Mouse (Mus musculus) CH12.LX (cell line): Measurements from ENCODE around the gene Taf13. TPM values are rescaled to one million over a fixed set of nuclear protein-coding genes. Genes with fewer than 3 reads are reported as not detected.
"Not testable (repeated sequence)": the region's sequence is repeated elsewhere in the genome, so short reads cannot be mapped to it uniquely, and the experiment has no call there.

ENCODE experiments used
- DNase-seq: peaks from one replicate; pipeline ENCODE4 v3.0.0-alpha.2; 2013; ENCODE audit errors: extremely low read depth
- H3K27ac ChIP-seq: 2 replicates; pipeline ENCODE4 v1.5.1; 2012; ENCODE audit warnings: low read depth, mild to moderate bottlenecking, control low read depth, moderate library complexity; ENCODE audit not compliant: insufficient read depth
- H3K27me3 ChIP-seq: replicated peaks from 2 replicates; pipeline ENCODE3; 2012; ENCODE audit warnings: inconsistent platforms
- H3K36me3 ChIP-seq, 2 experiments: replicated peaks in 1 of 2; 2 replicates each; pipeline versions ENCODE3 to v1.6.1; 2012; ENCODE audit warnings: inconsistent platforms in 1 of 2, low read length in 1 of 2, mild to moderate bottlenecking in 1 of 2, mixed read lengths in 1 of 2, moderate library complexity in 1 of 2; ENCODE audit not compliant: control insufficient read depth in 1 of 2, insufficient read depth in 1 of 2
- H3K4me1 ChIP-seq, 2 experiments: 2 replicates each; pipeline ENCODE4 v1.6.1; 2012; ENCODE audit warnings: inconsistent platforms in 1 of 2, moderate library complexity in 1 of 2; ENCODE audit not compliant: insufficient read depth in 2 of 2, control insufficient read depth in 1 of 2
- H3K4me2 ChIP-seq: 2 replicates; pipeline ENCODE4 v1.6.1; 2012; ENCODE audit warnings: low read depth, mild to moderate bottlenecking, control low read depth; ENCODE audit not compliant: poor library complexity, insufficient read depth, severe bottlenecking
- H3K4me3 ChIP-seq, 3 experiments: fragments of 150-350 bp in 1 of 3; sonication (generic) in 1 of 3; replicated peaks in 1 of 3; 2 replicates each; pipeline versions ENCODE3 to v1.5.1; 2011 to 2012; ENCODE audit warnings: low read depth in 2 of 3, low read length in 2 of 3, mild to moderate bottlenecking in 2 of 3, moderate library complexity in 2 of 3, control low read depth in 1 of 3, improper control_type of control experiment in 1 of 3, inconsistent platforms in 1 of 3, mixed read lengths in 1 of 3; ENCODE audit not compliant: poor library complexity in 1 of 3
- H3K79me2 ChIP-seq: replicated peaks from 2 replicates; pipeline ENCODE4 v1.6.1; 2012; ENCODE audit warnings: mild to moderate bottlenecking, moderate library complexity; ENCODE audit not compliant: control insufficient read depth, poor library complexity, insufficient read depth, severe bottlenecking; ENCODE audit errors: extremely low read depth
- H3K9ac ChIP-seq: 2 replicates; pipeline ENCODE4 v1.6.1; 2012; ENCODE audit warnings: low read depth, mild to moderate bottlenecking, control low read depth, moderate library complexity; ENCODE audit not compliant: insufficient read depth
- H3K9me3 ChIP-seq: replicated peaks from 2 replicates; pipeline ENCODE3; 2012; ENCODE audit warnings: low read length, inconsistent platforms, mixed read lengths
- CHD1 ChIP-seq: IDR thresholded peaks from 2 replicates; pipeline ENCODE4 v1.6.1; 2012; ENCODE audit warnings: low read depth, low read length, improper control_type of control experiment, inconsistent platforms
- CTCF ChIP-seq, 2 experiments: IDR thresholded peaks in 1 of 2; conservative IDR thresholded peaks in 1 of 2; 2 replicates each; pipeline ENCODE4 v1.5.1; 2011 to 2012; ENCODE audit warnings: low read depth in 2 of 2, low read length in 2 of 2, improper control_type of control experiment in 1 of 2, inconsistent platforms in 1 of 2, mild to moderate bottlenecking in 1 of 2, moderate library complexity in 1 of 2
- GABPA ChIP-seq: IDR thresholded peaks from 2 replicates; pipeline ENCODE4 v1.6.1; 2012; ENCODE audit warnings: low read depth, low read length, improper control_type of control experiment, inconsistent platforms; ENCODE audit not compliant: insufficient replicate concordance
- IRF4 ChIP-seq: IDR thresholded peaks from 2 replicates; pipeline ENCODE4 v1.6.1; 2014; ENCODE audit warnings: low read depth, mild to moderate bottlenecking, inconsistent platforms, low read length, improper control_type of control experiment
- JUND ChIP-seq: conservative IDR thresholded peaks from 2 replicates; pipeline ENCODE4 v1.6.1; 2011; ENCODE audit warnings: low read depth, low read length, improper control_type of control experiment
- KAT2A ChIP-seq: IDR thresholded peaks from 2 replicates; pipeline ENCODE4 v1.6.1; 2012; ENCODE audit warnings: low read length, improper control_type of control experiment, inconsistent platforms; ENCODE audit not compliant: insufficient replicate concordance
- MAX ChIP-seq: IDR thresholded peaks from 2 replicates; pipeline ENCODE4 v1.6.1; 2011; ENCODE audit warnings: low read length, improper control_type of control experiment
- NELFE ChIP-seq: IDR thresholded peaks from 2 replicates; pipeline ENCODE4 v1.6.1; 2011; ENCODE audit warnings: low read depth, low read length, improper control_type of control experiment
- PAX5 ChIP-seq: IDR thresholded peaks from 2 replicates; pipeline ENCODE4 v1.6.1; 2012; ENCODE audit warnings: low read length, inconsistent platforms, mixed read lengths
- POLR2A ChIP-seq: IDR thresholded peaks from 2 replicates; pipeline ENCODE4 v1.6.1; 2011; ENCODE audit warnings: low read depth, mild to moderate bottlenecking, improper control_type of control experiment, low read length
- POLR2AphosphoS2 ChIP-seq: IDR thresholded peaks from 2 replicates; pipeline ENCODE4 v1.6.1; 2011; ENCODE audit warnings: low read depth, low read length, improper control_type of control experiment
- RAD21 ChIP-seq: IDR thresholded peaks from 2 replicates; pipeline ENCODE4 v1.6.1; 2011; ENCODE audit warnings: low read depth, mild to moderate bottlenecking, low read length, improper control_type of control experiment, moderate library complexity
- SIN3A ChIP-seq: IDR thresholded peaks from 2 replicates; pipeline ENCODE4 v1.6.1; 2012; ENCODE audit warnings: low read length, improper control_type of control experiment, inconsistent platforms
- SMC3 ChIP-seq: IDR thresholded peaks from 2 replicates; pipeline ENCODE4 v1.6.1; 2011; ENCODE audit warnings: low read depth, low read length, improper control_type of control experiment
- TBP ChIP-seq: conservative IDR thresholded peaks from 2 replicates; pipeline ENCODE4 v1.6.1; 2011; ENCODE audit warnings: low read depth, low read length, improper control_type of control experiment
- TCF12 ChIP-seq: IDR thresholded peaks from 2 replicates; pipeline ENCODE4 v1.6.1; 2014; ENCODE audit warnings: low read depth, mild to moderate bottlenecking, inconsistent platforms, low read length, improper control_type of control experiment
- USF1 ChIP-seq: IDR thresholded peaks from 2 replicates; pipeline ENCODE4 v1.6.1; 2014; ENCODE audit warnings: low read depth, mild to moderate bottlenecking, inconsistent platforms, low read length, improper control_type of control experiment
- ZC3H11A ChIP-seq: IDR thresholded peaks from 2 replicates; pipeline ENCODE4 v1.6.1; 2012; ENCODE audit warnings: low read depth, mild to moderate bottlenecking, inconsistent platforms, low read length, improper control_type of control experiment
- dilution Hi-C: fragments of 300-500 bp; cut with MboI; formaldehyde crosslinking; loops from 2 replicates; pipeline ENCODE4 v1.14.3; 2020; ENCODE audit warnings: low sequenced_read_pairs; ENCODE audit not compliant: extremely low pct_unique_long_range_greater_than_20kb, extremely low pct_ligation_motif_present
- in situ Hi-C: fragments of 300-500 bp; cut with MboI; formaldehyde crosslinking; loops from 3 replicates; pipeline ENCODE4 v1.14.3; 2019; ENCODE audit warnings: low sequenced_read_pairs, low pct_ligation_motif_present, low pct_unique_long_range_greater_than_20kb, mixed read lengths
- polyA plus RNA-seq: library from polyadenylated mRNA; unstranded; fragments of >175 nt; gene quantifications from 2 replicates; pipeline ENCODE4 v1.2.1, GENCODE M21; 2012; ENCODE audit warnings: low read depth; ENCODE audit not compliant: insufficient read length
- total RNA-seq, 2 experiments: library from RNA; depleted of rRNA; stranded (reverse); fragments of 300-350 nt in 1 of 2; fragments of >200 nt in 1 of 2; gene quantifications; 2 replicates each; pipeline ENCODE4 v1.2.3; 2012 to 2014

Gene Taf13
- total and polyA plus RNA-seq, 3 experiments, result 10.0 to 20.9 (median 12.0) TPM

DNA sequence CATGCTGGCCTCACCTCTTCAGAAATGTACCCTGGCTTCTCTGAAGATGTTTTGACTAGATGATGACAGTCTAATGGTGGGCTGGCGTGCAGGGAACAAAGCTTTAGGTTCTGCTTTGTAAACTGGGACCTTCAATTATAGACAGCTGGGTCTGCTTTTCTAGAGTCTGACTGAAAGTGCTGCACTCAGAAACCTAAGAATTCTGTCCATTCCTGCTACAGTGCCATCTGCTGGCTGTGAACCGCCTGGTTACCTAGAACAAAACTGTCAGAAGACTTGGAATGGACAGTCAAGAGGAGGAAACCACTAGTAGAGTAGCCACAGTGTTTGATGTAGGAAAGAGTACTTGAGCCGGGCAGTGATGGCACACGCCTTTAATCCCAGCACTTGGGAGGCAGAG, 8.2 kb upstream of the Taf13 start:
- in situ Hi-C loops, result no loop called here
- dilution Hi-C loops, result no loop called here
- Histone ChIP-seq H3K4me1 (peaks cover 5 to 9% of the 10 kb centered on the region in 2 experiments), H3K79me2 (peaks cover 8% of the 10 kb centered on the region; the same call in 1 of the 2 replicates), H3K9ac (peak overlapping the region; percentile 85), H3K4me3 (peak overlapping the region; percentile 58 to 74 (median 67)), H3K36me3 (peaks cover 13 to 23% of the 10 kb centered on the region in 2 experiments), H3K9me3 (peaks cover 6% of the 10 kb centered on the region), H3K27me3 (peaks cover 3% of the 10 kb centered on the region), H3K4me2 (peak overlapping the region; percentile 99), H3K27ac (peak overlapping the region; percentile 77; the same call in 1 of the 2 replicates)
- peak; percentile 88 for DNase-seq
- TF ChIP-seq NELFE, result peak; percentile 48; the same call in 1 of the 2 replicates
- peak; percentile 35; the same call in 1 of the 2 replicates for TF ChIP-seq POLR2A
- TF ChIP-seq GABPA, result no peak
- peak; percentile 63; the same call in 1 of the 2 replicates for TF ChIP-seq TBP
- TF ChIP-seq CTCF (conservative IDR thresholded peaks at IDR 0.05 in 1 of 2, IDR thresholded peaks at IDR 0.05 in 1 of 2; ENCODE audit: low read depth in 2 of 2, low read length in 2 of 2), result peak; percentile 43 to 89
- no peak for TF ChIP-seq TCF12
- no peak for TF ChIP-seq IRF4
- TF ChIP-seq RAD21, result peak; percentile 50
- TF ChIP-seq POLR2AphosphoS2, result no peak
- 0 out of 2 replicates have a peak, but pooled peaks have one; percentile 34 for TF ChIP-seq CHD1
- no peak for TF ChIP-seq SIN3A
- TF ChIP-seq MAX, result no peak
- TF ChIP-seq ZC3H11A, result no peak
- peak; percentile 87 for TF ChIP-seq SMC3

DNA sequence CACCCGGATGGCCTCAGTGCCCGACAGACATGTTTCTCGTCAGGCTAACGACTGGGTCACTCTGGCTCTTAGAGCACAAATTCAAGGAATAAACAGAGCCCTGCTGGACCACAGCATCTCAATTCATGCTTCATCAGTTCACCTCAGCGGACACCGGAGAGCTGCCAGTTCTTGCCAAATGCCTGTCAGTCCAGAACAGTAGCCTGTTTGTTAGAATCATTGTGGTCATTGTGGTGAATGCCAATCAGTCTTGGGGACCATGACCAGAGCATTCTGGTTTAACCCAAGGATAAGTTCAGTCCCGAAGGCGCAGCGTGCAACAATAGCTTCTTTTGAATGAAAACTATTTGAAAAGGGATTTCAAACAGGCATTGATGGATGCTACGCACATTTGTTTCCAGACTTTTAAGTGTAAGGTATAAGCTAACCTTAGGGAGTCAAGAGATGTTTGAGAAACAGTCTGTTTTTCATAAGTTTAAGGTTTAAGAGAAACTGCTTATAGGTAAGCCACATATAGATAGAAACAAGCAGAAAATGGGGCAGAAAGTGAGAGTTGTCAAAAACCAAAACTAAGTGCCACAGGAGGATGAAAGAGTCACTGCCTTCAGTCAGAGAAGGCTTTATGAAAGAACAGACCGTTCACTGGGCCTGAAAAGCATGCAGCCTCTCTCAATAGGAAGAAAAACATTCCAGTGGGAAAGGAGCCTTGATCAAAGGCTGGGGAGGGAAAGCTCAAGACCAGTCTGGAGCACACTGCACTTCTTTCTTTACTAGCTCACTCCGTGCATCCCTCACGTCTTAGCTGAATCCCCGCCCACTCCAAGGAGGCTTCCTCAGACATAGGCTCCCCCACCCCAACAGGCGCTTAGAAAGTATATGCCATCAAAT, 3.3 kb upstream of the Taf13 start:
- DNase-seq, result no peak
- H3K27ac ChIP-seq, result no peak overlapping the region
- no peak overlapping the region for H3K9ac ChIP-seq
- H3K27me3 ChIP-seq, result peaks cover 3% of the 10 kb centered on the region
- in situ Hi-C loops, result no loop called here
- no peaks in the 10 kb centered on the region for H3K79me2 ChIP-seq
- TF ChIP-seq CHD1, result no peak
- no peak for TF ChIP-seq USF1
- TF ChIP-seq KAT2A, result no peak
- no peak for TF ChIP-seq JUND
- TF ChIP-seq PAX5, result no peak
- TF ChIP-seq, all 38 proteins: peak for 0
- peaks cover 2 to 12% of the 10 kb centered on the region in 2 experiments; a peak in 2 of 4 replicates for H3K4me1 ChIP-seq
- no peak overlapping the region for H3K4me2 ChIP-seq
- H3K9me3 ChIP-seq, result peaks cover 6% of the 10 kb centered on the region
- no peak overlapping the region for H3K4me3 ChIP-seq
- H3K36me3 ChIP-seq, result no peaks in the 10 kb centered on the region
- dilution Hi-C loops, result no loop called here

DNA sequence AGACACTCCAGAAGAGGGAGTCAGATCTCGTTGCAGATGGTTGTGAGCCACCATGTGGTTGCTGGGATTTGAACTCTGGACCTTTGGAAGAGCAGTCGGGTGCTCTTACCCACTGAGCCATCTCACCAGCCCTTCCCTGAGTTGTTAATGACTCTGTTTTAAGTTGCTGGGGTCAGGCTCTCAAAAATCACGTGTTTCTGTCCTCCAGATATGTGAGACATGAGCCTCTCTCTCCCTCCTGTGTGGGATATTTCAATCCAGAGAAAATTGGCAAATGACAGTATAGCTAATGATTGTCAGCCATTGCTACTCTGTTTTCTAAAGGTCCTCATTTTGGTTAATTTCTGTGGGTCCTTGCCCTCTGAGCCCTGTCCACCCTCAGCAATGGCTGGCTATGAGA, 1.9 kb upstream of the Taf13 start:
- DNase-seq, H3K36me3 ChIP-seq, H3K79me2 ChIP-seq, H3K27ac ChIP-seq, H3K4me2 ChIP-seq, H3K9ac ChIP-seq, dilution Hi-C loops, H3K9me3 ChIP-seq, in situ Hi-C loops, H3K4me3 ChIP-seq, H3K27me3 ChIP-seq: not testable (repeated sequence)
- peaks cover 6 to 22% of the 10 kb centered on the region in 2 experiments for H3K4me1 ChIP-seq
